Mouse (Mus musculus): ENCODE results near the gene Ebf3.

The Ebf3 gene

DNA sequence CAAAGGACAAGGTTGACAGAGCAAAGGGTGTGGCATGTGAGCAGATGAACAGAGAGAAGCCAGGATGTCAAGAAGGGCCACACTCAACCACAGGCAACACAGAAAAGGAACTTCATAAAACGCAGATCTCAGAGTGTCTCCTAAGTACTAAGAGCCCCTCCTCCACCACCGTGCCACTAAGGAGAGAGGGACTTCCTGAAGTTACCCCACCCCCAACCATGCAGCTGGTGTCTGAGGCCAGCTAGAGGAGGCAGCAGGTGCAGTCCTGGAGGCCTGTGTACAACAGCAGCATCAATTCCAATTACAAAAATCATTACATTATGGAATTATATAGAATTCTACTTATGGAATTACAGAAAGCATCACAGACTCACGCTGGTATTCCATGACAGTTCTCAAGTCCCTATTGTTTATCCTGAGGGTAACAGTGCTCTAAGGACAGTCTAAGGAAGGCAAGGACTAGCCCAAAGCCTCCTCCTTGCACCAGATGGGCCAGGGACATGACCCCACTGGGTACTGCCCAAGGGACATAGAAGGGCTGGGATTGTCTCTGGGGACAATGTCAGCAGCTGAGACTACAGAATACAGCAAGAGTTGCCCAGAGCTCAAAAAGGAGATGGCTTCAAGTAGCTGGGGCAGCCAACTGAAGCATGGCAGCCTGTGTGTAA, 24.8 kb downstream of the Ebf3 start:
- WGBS = 77% methylated on average over 3 of the region's 3 CpGs

DNA sequence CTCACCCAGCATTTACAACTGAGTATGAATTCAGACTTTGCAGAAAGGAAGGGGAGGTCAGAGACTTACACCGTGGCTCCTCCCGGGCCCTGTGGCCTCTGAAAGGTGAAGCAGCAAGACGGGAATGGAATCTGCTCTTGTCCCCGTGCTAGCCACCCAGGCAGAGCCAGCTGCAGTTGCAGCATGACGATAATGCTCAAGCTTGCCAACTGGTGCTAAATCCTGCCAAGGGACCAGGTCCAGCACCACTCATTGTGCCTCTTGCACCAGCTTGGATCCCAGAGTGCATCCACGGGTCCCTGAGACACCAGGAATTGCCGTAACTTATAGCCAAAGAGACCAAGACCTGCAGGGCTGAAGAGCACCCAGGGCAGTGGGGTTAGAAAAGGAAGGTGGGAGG, 36.1 kb downstream of the Ebf3 start:
- WGBS = 69% methylated on average over 7 of the region's 7 CpGs

DNA sequence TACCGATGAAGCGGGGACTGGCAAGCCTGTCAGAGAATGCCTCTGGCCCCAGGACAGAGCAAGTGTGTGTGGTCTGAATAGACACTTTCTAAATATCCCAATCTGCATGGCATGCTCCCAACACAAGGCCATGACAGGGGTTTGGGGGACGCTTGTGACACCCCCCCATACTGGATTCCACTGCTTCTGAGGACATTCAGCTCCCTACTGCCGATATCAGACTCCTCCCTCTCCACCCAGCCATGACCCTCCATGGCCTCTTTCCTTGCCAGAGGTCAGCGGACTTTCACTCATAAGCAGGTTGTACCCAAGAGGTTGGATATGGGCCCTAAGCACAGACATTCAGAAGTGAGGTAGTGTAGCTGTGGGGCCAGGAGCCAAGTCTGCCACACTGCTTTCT, 36.5 kb downstream of the Ebf3 start:
- 78% methylated on average over 5 of the region's 5 CpGs for WGBS

GRCm38 (mm10) chr7:137272252-137272651, 42.0 kb downstream of the Ebf3 start:
- WGBS = 51% methylated on average over 10 of the region's 10 CpGs

- 85% methylated on average over 8 of the region's 8 CpGs for WGBS
Measured at GRCm38 (mm10) chr7:137268452-137269155, 45.6 kb downstream of the Ebf3 start.

DNA sequence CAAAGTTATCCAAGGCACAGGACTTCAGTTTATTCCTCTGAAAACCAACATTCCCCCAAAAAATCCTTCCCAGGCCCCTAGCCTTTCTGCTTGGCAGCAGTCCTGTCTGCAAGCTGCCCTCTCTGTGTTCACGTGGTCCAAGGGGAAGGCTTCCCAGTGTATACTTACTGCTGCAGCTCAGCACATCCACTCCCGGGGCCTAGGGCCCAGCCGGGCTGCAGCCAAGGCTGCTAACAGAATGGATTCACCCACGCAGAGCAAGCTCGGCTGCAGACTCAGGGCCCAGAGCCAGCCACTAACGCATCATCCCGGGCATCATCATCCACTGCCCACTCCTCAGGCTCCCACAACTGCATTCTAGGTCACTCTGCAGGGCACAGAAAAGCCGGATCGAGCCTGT, 46.8 kb downstream of the Ebf3 start:
- WGBS = 46% methylated on average over 9 of the region's 9 CpGs

GRCm38 (mm10) chr7:137266575-137266974, 47.7 kb downstream of the Ebf3 start:
- WGBS = 56% methylated on average over 17 of the region's 17 CpGs

DNA sequence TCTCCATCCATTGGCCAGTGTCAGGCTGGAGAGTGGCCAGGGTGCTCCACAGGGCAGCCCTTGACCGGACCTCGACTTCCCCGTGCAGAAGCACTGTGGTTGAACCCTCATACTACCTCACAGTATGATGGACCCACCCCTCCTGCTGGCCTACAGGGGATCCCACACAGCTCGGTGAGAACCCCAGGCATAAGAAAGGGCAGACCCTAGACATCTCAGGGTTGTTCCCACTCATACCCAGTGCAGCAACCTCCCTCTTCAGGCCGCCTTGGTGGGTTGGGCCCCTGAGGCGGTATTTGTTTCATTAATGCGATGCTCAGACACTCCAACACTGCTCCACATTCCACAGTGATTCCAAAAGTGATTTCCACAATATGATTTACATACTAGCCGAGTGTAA, 51.9 kb downstream of the Ebf3 start:
- WGBS = 90% methylated on average over 8 of the region's 8 CpGs

DNA sequence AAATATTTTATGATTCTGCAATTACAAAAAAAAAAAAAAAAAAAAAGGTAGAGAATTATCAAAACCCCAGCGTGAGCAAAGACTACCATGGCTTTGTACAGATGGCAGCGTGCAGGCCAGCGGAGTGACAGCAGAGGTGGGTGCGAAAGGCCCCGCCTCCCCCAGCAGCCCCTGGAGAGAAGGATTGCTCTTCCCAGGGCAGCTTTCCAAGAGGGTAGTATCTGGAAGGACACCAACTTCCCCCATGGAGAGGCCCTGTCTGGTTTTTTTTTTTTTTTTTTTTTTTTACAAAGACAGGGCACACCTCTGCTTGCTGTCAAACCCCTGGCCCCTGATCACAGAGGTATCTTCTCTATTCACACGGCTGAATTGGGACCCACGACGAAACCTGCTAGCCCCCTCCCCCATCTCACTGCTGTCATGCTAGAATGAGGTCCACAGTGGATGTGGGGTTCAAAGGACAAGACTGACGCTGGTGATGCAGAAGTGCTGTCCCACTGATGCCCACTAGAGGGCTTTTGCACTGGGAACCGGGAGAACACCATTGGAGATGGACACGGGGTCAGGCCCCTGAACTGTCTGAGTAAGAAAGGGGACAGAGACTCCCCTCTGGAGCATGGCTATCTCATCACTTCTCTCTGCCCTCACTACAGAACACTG, 67.9 kb downstream of the Ebf3 start:
- WGBS = 39% methylated on average over 11 of the region's 11 CpGs

DNA sequence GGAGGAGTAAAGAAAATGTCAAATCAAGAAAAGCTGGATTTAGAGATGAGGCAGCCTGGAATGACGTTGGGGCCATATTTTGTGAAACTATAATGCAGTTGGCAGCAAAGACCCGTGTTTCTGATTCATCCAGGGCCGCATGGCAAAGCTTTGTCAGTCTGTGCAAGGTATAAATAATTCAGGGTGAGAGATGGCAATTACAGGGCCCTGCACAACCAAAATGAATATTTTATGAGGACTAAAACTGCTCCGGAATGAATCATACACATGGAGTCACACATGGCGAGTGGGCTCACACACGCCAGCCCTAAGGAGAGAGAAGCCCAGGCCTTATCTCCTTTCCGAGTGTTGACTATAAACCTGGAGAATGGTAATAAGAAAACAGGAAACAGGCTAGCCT, 69.4 kb downstream of the Ebf3 start:
- WGBS = 62% methylated on average over 7 of the region's 7 CpGs

DNA sequence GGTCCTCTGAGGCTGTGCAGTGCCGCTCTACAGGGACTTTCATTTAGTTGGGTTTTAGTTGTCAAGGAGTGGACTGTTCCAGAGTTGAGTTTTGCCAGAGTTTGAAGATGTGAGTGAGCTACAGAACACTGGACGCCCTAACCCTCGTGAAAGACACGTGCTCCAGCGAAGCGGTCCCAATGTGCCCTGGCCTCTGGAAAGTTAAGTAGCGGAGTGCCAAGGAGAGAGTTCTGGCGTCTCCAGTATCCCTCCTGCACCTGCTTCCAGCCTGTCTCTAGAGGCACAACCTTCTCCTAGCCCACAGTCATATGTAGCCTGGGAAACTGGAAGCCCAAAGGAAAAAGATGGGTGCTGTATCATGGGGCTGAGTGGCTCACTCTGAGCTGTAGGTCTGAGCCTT, 73.8 kb downstream of the Ebf3 start:
- 87% methylated on average over 8 of the region's 8 CpGs for WGBS

GRCm38 (mm10) chr7:137239542-137240133, 74.6 kb downstream of the Ebf3 start:
- 48% methylated on average over 5 of the region's 5 CpGs for WGBS

DNA sequence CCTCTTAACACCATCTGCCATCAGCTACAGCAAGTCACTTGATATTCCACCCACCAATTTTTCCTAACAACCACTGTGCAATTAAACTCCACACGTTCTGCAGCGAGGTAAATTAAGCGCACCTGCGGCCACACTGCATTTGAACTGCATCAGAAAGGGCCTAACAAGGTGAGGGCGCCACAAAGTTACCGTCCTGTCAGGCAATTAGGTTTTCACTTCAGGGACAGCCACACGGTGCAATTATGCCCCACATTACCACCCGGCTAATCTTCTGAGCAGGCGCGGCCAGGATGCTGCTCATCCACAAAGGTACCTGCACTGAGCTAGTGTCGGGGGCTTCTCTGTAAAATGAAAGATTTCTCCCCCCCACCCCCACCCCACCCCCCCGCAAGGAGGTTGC, 76.8 kb downstream of the Ebf3 start:
- 53% methylated on average over 12 of the region's 12 CpGs for WGBS

DNA sequence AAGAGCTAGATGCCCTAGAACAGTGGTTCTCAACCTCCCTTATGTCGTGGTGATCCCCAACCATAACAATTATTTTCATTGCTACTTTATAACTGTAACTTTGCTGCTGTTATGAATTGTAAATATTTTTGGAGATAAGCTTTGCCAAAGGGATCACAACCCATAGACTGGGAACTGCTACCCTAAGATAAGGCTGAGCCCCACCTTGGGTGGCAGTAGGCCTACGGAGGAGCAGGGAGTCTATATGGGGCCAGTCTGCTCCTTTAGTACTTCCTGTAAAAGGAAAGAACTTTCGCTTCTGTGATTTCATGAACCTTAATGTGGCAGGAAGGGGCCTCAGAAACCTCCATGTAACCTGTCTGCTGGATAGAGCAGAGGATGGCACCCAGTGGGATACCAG, 90.4 kb downstream of the Ebf3 start:
- WGBS = 88% methylated on average over 3 of the region's 3 CpGs

GRCm38 (mm10) chr7:137222831-137223505, 91.3 kb downstream of the Ebf3 start:
- 85% methylated on average over 6 of the region's 6 CpGs for WGBS

DNA sequence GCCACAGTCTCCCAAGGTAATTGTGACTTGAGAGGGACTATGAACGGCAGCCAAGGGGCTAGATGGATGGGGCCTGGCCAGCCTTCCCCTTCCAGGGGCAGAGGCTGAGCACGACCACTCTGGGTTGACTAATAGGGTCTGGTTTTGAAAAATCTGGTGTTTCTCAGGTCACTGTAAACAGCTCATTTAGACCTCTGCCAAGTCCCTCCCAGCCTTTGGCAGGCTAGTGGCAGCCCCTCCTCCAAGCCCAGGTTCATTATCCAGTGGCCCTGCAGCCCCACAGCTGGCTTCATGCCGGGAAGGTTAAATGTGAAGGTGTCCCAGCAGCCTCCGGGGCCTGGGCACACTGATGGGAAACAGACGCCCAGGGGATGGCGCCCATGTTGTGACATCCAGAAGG, 92.6 kb downstream of the Ebf3 start:
- WGBS = 42% methylated on average over 6 of the region's 6 CpGs

- 87% methylated on average over 4 of the region's 4 CpGs for WGBS
Measured at GRCm38 (mm10) chr7:137220436-137220835, 93.8 kb downstream of the Ebf3 start.

GRCm38 (mm10) chr7:137218706-137219105, 95.5 kb downstream of the Ebf3 start:
- WGBS = 93% methylated on average over 12 of the region's 12 CpGs

- 85% methylated on average over 1 of the region's 1 CpGs for WGBS
Measured at GRCm38 (mm10) chr7:137213444-137213843, 100.8 kb downstream of the Ebf3 start.

DNA sequence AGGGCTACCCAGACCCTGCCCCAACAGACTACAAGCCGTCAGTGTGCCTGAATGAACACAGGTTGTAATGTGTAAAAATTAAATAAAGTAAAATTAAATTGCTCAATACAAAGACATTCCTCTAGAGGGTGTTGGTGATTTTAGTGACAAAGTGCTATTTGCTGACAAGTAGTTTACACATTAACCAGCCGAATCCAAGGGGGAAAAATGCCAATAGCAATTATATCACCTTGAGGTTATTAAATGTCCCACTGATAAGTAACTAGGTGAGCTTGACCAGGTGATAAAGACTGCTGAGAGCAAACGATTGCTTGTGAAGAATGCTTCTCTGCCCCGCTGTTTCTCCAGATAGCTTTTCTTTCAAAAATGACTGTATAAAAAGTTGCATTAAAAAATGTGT, 102.9 kb downstream of the Ebf3 start:
- WGBS = 67% methylated on average over 4 of the region's 4 CpGs

- 70% methylated on average over 15 of the region's 15 CpGs for WGBS
Measured at GRCm38 (mm10) chr7:137209688-137210345, 104.4 kb downstream of the Ebf3 start.

- 89% methylated on average over 5 of the region's 5 CpGs for WGBS
Measured at GRCm38 (mm10) chr7:137208556-137208955, 105.7 kb downstream of the Ebf3 start.

Data from cerebral cortex, adult 2 months (tissue).